Mouse (Mus musculus) bone marrow, adult 2 months (tissue): Measurements from ENCODE around the gene Ewsr1. TPM values are rescaled to one million over a fixed set of nuclear protein-coding genes. Genes with fewer than 3 reads are reported as not detected.

Source experiments
- H3K27ac ChIP-seq: fragments of 200-500 bp; 2 replicates; pipeline ENCODE4 v1.5.1; 2012; ENCODE audit warnings: low read depth, mild to moderate bottlenecking, control low read depth, inconsistent platforms, low read length; ENCODE audit not compliant: control insufficient read depth, poor library complexity, insufficient read depth
- H3K4me1 ChIP-seq: fragments of 200-500 bp; 2 replicates; pipeline ENCODE4 v1.6.1; 2011; ENCODE audit warnings: low read length; ENCODE audit not compliant: control insufficient read depth, insufficient read depth
- H3K4me3 ChIP-seq: fragments of 200-500 bp; replicated peaks from 2 replicates; pipeline ENCODE3; 2011; ENCODE audit warnings: mild to moderate bottlenecking, low read depth, low read length, control low read depth; ENCODE audit not compliant: control insufficient read depth
- CTCF ChIP-seq: fragments of 200-500 bp; IDR thresholded peaks from 2 replicates; pipeline ENCODE4 v1.5.1; 2011; ENCODE audit warnings: low read length, control low read depth; ENCODE audit not compliant: control insufficient read depth, insufficient read depth
- POLR2A ChIP-seq: fragments of 200-500 bp; IDR thresholded peaks from 2 replicates; pipeline ENCODE4 v1.6.1; 2011; ENCODE audit warnings: low read depth, mild to moderate bottlenecking, control low read depth, low read length, borderline replicate concordance; ENCODE audit not compliant: control insufficient read depth
- whole genome bisulfite sequencing: fragments of 180-500 bp; shearing (Covaris S2); methylation state at CpG from one replicate; pipeline ENCODE4 v1.1.7; 2018; 5-methylcytosine and 5-hydroxymethylcytosine counted together
- polyA plus RNA-seq: library from polyadenylated mRNA; stranded (reverse); fragments of >200 nt; gene quantifications from 2 replicates; pipeline ENCODE4 v1.2.4, GENCODE M21; 2011; ENCODE audit warnings: low replicate concordance; ENCODE audit not compliant: missing spikeins, insufficient read depth, insufficient read length

The Ewsr1 gene
- polyA plus RNA-seq, 1 experiment: 464 TPM

DNA sequence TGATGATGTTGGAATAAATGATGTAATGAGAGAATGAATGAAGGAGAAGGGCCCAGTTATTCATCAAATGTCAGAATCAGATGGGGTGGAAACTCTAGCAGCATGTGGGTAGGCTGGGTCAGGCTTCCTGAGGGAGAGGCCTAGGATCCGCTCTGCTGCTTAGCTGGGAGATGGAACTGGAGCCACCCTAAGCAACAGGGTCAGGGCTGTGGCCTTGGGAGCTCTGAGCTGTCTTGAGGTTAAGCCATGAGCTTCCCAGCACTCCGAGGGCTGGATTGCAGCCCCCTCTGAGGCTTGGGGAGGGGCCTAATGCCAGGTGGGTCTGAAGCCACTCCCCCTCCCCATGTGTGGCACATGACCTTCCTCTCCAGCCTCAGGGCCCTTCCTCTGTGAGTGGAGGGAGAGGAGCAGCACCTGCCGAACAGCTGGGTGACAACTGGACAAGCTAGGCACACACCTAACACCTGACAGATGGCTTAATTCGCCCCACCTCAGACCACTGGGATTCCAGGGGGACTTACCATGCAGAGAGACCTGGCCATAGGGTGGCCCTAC, 31.1 kb upstream of the Ewsr1 start:
- 80% methylated on average over 4 of the region's 4 CpGs for WGBS
- H3K4me3 ChIP-seq: no peak overlapping the region
- no peak overlapping the region for H3K27ac ChIP-seq
- no peak for TF ChIP-seq POLR2A
- no peaks in the 10 kb centered on the region for H3K4me1 ChIP-seq

DNA sequence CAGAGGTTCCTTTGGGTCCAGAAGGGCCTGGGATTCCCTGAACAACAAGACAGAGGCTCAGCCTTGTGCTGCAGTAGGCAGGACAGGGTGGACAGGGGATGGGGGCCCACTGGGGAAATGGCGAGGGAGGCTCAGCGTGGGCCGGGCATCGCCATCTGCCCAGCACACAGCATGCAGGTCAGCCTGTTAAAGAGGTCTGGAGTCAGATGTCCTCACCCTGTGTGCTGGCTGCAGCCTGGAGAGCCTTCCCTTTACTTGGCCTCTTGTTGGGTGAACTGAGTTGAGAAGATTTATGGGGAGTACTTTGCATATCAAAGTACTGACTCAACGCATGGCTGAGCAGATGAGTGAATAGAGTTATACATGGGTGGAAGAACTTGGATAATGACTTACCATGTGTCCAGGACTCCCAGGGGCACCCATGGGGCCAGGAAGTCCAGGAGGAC, 30.0 kb upstream of the Ewsr1 start:
- TF ChIP-seq CTCF: no peak
- no peak for TF ChIP-seq POLR2A
- no peak overlapping the region for H3K4me3 ChIP-seq
- no peak overlapping the region for H3K27ac ChIP-seq
- H3K4me1 ChIP-seq: no peaks in the 10 kb centered on the region
- WGBS: 84% methylated on average over 5 of the region's 5 CpGs

DNA sequence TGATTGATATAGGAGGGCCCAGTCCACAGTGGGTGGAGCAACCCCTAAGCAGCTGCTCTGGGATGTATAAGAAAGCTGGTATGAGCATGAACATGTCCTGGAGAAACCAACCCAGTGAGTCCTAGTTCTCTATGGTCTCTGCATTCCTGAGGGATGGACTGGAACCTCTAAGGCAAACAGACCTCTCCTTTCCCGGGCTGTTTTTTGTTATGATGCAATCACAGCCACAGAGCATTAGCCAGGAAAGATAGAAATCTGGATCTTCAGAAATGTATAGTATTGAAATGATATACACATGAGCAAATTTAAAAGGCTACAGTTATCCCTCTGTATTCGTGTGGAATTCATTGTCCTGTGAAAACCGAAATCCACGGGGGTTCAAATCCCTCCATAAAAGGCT, 26.6 kb upstream of the Ewsr1 start:
- Histone ChIP-seq H3K4me3 (no peak overlapping the region), H3K4me1 (no peaks in the 10 kb centered on the region), H3K27ac (no peak overlapping the region)
- TF ChIP-seq POLR2A (no peak), CTCF (no peak)
- WGBS: 77% methylated on average over 4 of the region's 4 CpGs

DNA sequence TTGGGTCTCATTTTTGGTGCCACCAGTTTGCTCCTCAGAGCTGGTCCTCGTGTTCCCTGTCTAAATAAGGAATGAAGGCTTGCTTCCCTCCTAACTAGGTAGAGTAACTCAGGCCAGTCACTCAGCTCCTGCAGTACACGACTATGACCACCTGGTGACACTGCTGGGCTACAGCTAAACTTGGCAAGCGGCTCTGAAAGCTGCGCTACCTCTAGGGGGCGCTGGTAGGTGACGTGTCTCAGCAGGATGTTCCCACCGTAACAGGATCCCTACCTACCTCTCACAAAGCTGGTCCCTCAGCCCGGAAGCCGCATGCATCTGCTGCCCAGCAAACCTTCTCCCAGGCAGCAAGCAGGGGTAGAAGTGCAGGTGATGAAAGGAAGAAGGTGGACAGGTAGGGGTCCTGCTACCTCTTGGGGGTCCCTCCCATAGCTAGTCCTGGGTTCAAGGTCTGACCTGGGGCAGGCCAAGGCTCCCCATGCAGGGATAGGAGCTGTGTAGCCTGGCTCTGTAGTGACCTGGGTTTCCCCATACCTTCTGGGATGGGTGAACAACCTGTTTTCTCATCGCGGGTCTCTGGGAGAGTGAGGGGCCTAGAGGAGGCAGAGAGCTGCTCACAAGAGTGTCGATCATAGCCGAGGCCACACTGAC, 16.0 kb upstream of the Ewsr1 start:
- TF ChIP-seq CTCF (peak; percentile 100), POLR2A (no peak)
- Histone ChIP-seq H3K4me3 (no peak overlapping the region), H3K4me1 (no peaks in the 10 kb centered on the region), H3K27ac (no peak overlapping the region)
- WGBS: 30% methylated on average over 13 of the region's 13 CpGs

DNA sequence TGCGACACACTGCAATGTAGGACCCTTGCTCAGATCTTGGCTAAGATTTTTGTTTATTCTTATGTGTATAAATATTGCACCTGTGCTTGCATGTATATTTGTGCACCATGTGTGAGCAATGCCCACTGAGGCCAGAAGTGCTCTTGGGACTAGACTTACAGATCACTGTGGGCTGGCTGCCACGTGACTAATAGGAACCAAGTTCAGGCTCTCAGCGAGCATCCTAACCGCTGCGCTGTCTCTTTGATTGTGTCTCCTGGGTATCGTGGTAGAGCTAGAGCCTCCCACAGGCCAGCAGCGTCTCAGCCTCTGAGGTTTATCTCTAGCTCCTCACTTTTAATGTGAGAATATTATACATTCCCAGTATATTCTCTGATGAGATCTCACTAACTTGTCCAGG, 14.6 kb upstream of the Ewsr1 start:
- TF ChIP-seq POLR2A: no peak
- no peak for TF ChIP-seq CTCF
- Histone ChIP-seq H3K4me1 (no peaks in the 10 kb centered on the region), H3K27ac (no peak overlapping the region), H3K4me3 (no peak overlapping the region)
- 78% methylated on average over 7 of the region's 7 CpGs for WGBS

DNA sequence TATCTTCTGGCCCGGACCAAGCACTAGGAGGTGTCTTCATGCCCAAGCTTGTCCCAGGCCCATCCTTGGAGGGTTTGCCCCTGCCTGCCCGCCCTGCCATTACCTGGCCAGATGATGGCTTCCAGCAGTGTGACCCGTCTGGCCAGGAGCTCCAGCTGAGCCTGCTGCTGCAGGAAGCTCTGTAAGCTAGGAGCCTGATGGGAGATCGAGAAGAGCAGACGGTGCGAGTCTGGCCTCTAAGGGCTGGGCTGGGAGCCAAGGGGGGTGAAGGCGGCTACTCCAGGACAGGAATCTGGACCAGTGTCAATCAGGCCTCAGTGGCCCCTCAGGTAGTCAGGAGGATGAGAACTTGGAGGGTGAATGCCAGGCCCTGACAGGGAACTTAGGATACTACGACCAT, 10.4 kb upstream of the Ewsr1 start:
- no peak overlapping the region for H3K4me3 ChIP-seq
- no peak overlapping the region for H3K27ac ChIP-seq
- H3K4me1 ChIP-seq: no peaks in the 10 kb centered on the region
- 84% methylated on average over 8 of the region's 8 CpGs for WGBS
- TF ChIP-seq CTCF (no peak), POLR2A (no peak)

DNA sequence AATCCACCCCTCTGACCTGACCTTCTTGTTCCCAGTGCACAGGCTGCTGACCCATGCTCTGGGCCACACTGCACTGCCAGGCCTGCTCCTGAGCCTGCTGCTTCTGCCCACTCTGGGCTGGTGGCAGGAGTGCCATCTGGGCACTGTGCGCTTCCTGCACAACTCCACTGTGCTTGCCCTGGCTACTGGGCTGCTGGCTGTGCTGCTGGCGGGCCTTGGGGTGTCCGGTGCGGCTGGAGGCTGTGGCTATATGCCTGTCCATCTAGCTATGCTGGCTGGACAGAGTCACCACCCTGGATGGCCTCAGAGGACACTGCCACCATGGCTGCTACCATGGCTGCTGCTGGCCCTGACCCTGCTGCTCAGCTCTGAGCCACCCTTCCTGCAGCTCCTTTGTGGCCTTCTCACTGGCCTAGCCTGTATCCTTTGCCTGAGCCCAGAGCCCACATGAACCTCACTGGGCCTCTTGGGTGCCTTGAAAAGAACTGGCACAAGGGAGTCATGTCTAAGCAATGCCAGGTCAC, 5.0 kb upstream of the Ewsr1 start:
- 99% methylated on average over 4 of the region's 4 CpGs for WGBS
- TF ChIP-seq CTCF: no peak
- TF ChIP-seq POLR2A: no peak
- H3K27ac ChIP-seq: no peak overlapping the region

DNA sequence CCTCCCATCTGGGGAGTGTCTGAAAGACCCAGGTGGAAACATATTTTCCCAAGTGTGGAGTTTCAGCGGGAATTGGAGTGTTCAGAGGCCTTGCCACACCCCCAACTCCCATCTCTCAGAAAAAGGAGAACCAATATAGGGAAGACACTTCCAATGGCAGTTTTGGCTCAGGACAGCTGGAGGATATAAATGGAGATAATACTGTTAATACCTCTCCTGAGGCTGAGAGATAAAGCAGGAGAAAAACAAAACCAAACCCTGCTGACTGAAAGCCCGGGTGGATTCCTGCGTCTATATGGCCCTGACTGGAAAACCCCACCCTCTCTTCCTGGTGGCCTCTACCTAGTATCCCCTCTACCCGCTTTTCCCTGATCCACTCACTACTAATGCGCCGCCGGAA, 3.3 kb upstream of the Ewsr1 start:
- no peak overlapping the region for H3K27ac ChIP-seq
- H3K4me3 ChIP-seq: no peak overlapping the region
- 63% methylated on average over 7 of the region's 7 CpGs for WGBS
- no peaks in the 10 kb centered on the region; the same call in 1 of the 2 replicates for H3K4me1 ChIP-seq
- no peak for TF ChIP-seq CTCF
- TF ChIP-seq POLR2A: no peak

More for the DNA sequence above, 5.0 kb upstream of the Ewsr1 start:
- Histone ChIP-seq H3K4me3 (no peak overlapping the region), H3K4me1 (no peaks in the 10 kb centered on the region; the same call in 1 of the 2 replicates)

DNA sequence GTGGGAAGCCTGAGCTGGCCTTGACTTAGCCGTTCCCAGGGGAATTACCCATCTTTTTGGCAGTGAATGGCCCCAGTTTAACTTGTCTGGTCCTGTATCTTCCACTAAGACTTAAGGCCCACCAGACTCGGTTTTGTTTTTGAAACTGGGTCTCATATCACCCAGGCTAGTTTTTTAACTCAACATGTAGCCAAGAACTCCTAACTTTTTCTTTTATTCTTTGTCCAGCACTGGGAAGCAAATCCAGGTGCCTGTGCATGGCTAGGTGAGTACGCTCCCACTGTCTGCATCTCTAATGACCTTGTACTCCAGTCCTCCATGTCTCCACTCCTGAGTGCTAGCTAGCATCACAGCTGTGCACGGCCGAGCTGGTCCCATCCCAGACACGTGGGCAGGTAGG, 2.6 kb upstream of the Ewsr1 start:
- TF ChIP-seq POLR2A (no peak), CTCF (no peak)
- Histone ChIP-seq H3K27ac (no peak overlapping the region), H3K4me3 (no peak overlapping the region), H3K4me1 (no peaks in the 10 kb centered on the region; the same call in 1 of the 2 replicates)
- WGBS: 86% methylated on average over 6 of the region's 6 CpGs
